Mouse (Mus musculus) cerebellum, adult 2 months (tissue): ENCODE results near the gene R3hdm2.

Experiments used
- CTCF ChIP-seq: fragments of 200-500 bp; IDR thresholded peaks from 2 replicates; pipeline ENCODE4 v1.5.1; 2011; ENCODE audit warnings: low read depth, mild to moderate bottlenecking, control low read depth, low read length, moderate library complexity, borderline replicate concordance; ENCODE audit not compliant: insufficient read depth
- POLR2A ChIP-seq: fragments of 200-500 bp; IDR thresholded peaks from 2 replicates; pipeline ENCODE4 v1.6.1; 2011; ENCODE audit warnings: low read length, control low read depth, borderline replicate concordance; ENCODE audit not compliant: insufficient read depth

DNA sequence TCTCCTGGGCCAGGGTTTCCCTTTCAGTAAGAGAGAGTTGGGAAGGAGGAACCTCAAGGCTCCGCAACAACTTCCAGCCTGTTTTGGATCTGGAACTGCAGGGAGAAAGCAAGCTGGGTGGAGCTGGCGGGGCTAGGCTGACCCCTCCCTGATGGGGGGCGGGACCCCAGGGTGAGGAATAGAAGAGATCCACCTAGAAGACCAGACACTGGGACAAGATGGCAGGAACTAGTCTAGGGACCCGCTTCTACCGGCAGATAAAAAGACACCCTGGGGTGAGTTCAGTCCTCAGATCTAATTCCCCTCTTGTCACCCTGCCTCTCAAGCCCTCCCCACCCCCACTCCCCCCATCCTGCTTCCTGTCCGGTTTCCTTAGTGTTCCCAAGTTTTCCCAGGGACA is 134.6 kb downstream of the R3hdm2 start, which contains the start of gene Ndufa4l2:
- TF ChIP-seq CTCF (no peak), POLR2A (no peak)
